Mouse (Mus musculus): ENCODE measurements around the gene Gpr174.

DNA sequence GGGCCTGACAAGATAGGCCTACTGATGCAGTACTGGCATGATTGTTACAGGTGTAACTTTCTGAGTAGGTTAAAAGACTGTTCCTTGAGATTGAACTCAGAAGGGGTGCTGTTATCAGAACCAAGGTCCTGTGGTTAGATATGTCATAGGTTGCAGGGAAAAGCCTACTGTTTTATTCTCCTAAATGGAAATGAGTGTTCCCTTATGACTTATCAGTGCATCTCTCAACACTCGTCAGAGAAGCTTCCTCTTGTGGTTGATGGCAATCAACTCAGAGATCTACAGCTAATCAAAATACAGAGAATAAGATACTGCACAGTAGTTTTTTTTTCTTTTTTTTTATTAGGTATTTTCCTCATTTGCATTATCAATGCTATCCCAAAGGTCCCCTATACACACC lies 19.2 kb upstream of the Gpr174 start:
- TF ChIP-seq POLR2A (IDR thresholded peaks at IDR 0.05; ENCODE audit: control insufficient read depth, extremely low read depth, insufficient read depth, low read length, poor library complexity) (no peak), CTCF (IDR thresholded peaks at IDR 0.05; ENCODE audit: borderline replicate concordance, control insufficient read depth, extremely low read depth, insufficient read depth, low read length, poor library complexity) (no peak)
